Mouse (Mus musculus) intestine, postnatal 0 days (tissue): ENCODE measurements at regions not wholly inside any gene's neighbourhood (a gene's known extent, or its start where the extent isn't known, plus 50 kb on each side); places are given as distances from the start of the nearest gene placed in this dataset.
A peak's percentile ranks its signal among the peaks of the same experiment; 100 is the strongest.

Experiments used
- ATAC-seq: fragments of 200-750 bp; cut with Nextera tagmentation; 2 replicates; pipeline ENCODE4 v1.8.0; 2017; ENCODE audit warnings: mild to moderate bottlenecking, moderate TSS enrichment, moderate library complexity
- H3K27ac ChIP-seq: fragments of 300-500 bp; sonication (generic); 2 replicates; pipeline ENCODE4 v1.5.1; 2014; ENCODE audit warnings: mild to moderate bottlenecking, low read depth, low read length, moderate library complexity
- H3K27me3 ChIP-seq: fragments of 300-500 bp; sonication (generic); replicated peaks from 2 replicates; pipeline ENCODE4 v1.6.1; 2014; ENCODE audit warnings: low read length, mixed read lengths; ENCODE audit not compliant: control insufficient read depth, insufficient read depth
- H3K36me3 ChIP-seq: fragments of 300-500 bp; sonication (generic); 2 replicates; pipeline ENCODE4 v1.6.1; 2014; ENCODE audit warnings: mild to moderate bottlenecking, moderate library complexity; ENCODE audit not compliant: control insufficient read depth, insufficient read depth
- H3K4me1 ChIP-seq: fragments of 300-500 bp; sonication (generic); replicated peaks from 2 replicates; pipeline ENCODE4 v1.6.1; 2014; ENCODE audit warnings: antibody characterized with exemption, low read length, mixed read lengths; ENCODE audit not compliant: control insufficient read depth, insufficient read depth
- H3K4me2 ChIP-seq: fragments of 300-500 bp; sonication (generic); replicated peaks from 2 replicates; pipeline ENCODE4 v1.6.1; 2014; ENCODE audit warnings: low read depth, mild to moderate bottlenecking, moderate library complexity
- H3K4me3 ChIP-seq: fragments of 300-500 bp; sonication (generic); 2 replicates; pipeline ENCODE4 v1.5.1; 2014; ENCODE audit warnings: low read depth, low read length
- H3K9ac ChIP-seq: fragments of 300-500 bp; sonication (generic); 2 replicates; pipeline ENCODE4 v1.6.1; 2014; ENCODE audit warnings: mild to moderate bottlenecking, low read depth, low read length
- H3K9me3 ChIP-seq: fragments of 300-500 bp; sonication (generic); 2 replicates; pipeline ENCODE4 v1.6.1; 2016; ENCODE audit warnings: mixed run types; ENCODE audit not compliant: control insufficient read depth
- CTCF ChIP-seq: sonication (generic); IDR thresholded peaks from 2 replicates; pipeline ENCODE4 v1.5.1; 2016; ENCODE audit warnings: low read depth, mild to moderate bottlenecking, control low read depth, antibody characterized with exemption, moderate library complexity
- WGBS: fragments of 180-500 bp; shearing (Covaris S2); extraction: QIAGEN DNeasy Blood & Tissue Kit; methylation state at CpG from one replicate; pipeline ENCODE4 v1.1.7; 2014; 5-methylcytosine and 5-hydroxymethylcytosine counted together

DNA sequence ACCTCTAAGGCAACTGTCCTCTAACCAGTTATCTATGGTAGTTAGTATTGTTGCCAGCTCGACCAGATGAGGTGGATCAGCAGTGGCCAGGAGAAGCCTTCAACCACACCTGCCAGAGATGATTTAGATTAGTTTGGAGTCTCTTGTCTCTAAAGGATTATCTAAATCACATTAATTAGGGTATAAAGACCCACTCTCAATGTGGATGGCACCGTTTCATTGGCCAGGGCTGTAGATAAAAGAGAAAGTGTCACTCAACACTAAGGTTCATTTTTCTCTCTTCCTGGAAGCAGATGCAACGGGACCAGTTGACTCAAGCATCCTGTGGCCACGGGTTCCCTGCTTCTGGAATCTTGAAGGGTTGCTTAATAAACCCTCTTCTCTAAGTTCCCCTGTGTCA, 135.4 kb upstream of the Lyplal1 start:
- 68% methylated on average over 4 of the region's 4 CpGs for WGBS
- H3K27ac ChIP-seq: no peak overlapping the region
- no peaks in the 10 kb centered on the region for H3K9me3 ChIP-seq

DNA sequence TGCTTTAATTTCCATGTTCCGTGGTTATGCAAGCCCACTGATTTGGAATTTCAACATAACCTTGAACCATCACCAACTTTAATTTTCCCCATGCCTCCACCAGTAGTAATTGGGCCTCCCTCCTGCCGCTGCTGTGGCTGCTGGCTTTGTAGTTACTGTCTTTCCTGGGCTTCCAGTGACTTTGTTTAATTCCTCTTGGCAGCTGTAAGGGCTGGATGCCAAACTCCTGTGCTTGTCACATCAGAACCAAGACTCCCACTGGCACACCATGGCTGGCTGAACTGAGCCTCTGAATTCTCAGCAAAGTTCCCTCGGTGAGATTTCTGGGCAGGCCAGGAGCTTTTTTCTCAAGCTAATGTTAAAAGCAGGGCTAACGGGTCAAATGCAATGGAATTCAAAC, 133.2 kb upstream of the Lyplal1 start:
- H3K4me1 ChIP-seq: no peaks in the 10 kb centered on the region
- no peaks in the 10 kb centered on the region for H3K27me3 ChIP-seq
- H3K36me3 ChIP-seq: no peaks in the 10 kb centered on the region
- TF ChIP-seq CTCF: no peak
- 57% methylated on average over 4 of the region's 4 CpGs for WGBS
- no peak overlapping the region for H3K4me3 ChIP-seq
- H3K9ac ChIP-seq: no peak overlapping the region
- ATAC-seq: no peak
- H3K4me2 ChIP-seq: no peak overlapping the region
- H3K9me3 ChIP-seq: no peaks in the 10 kb centered on the region
- H3K27ac ChIP-seq: no peak overlapping the region

More for the DNA sequence above, 135.4 kb upstream of the Lyplal1 start:
- TF ChIP-seq CTCF: no peak
- H3K4me2 ChIP-seq: no peak overlapping the region
- no peaks in the 10 kb centered on the region for H3K27me3 ChIP-seq
- H3K36me3 ChIP-seq: no peaks in the 10 kb centered on the region
- no peak overlapping the region for H3K4me3 ChIP-seq
- no peak overlapping the region for H3K9ac ChIP-seq
- no peak for ATAC-seq
- H3K4me1 ChIP-seq: no peaks in the 10 kb centered on the region

DNA sequence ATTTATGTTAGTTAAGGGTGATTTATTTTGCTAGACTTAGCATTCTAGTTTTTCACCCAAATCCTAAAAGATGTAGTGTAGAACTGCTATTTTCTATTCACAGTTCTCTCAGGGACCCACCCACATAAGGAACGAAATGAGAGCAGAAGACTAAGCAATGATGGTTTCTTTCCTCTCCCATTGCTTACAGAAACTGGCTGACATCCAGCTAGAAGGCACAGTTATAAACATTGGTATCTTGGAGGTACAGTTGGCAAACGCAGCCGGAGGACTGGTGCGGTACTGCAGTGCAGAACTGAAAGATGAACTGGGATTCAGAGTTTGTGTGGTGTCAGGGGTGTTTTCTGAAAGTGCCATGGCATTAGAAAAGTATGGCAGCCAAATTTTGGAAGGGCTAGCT, 132.1 kb upstream of the Lyplal1 start:
- Histone ChIP-seq H3K36me3 (no peaks in the 10 kb centered on the region), H3K4me2 (no peak overlapping the region), H3K4me3 (no peak overlapping the region), H3K9ac (no peak overlapping the region), H3K9me3 (no peaks in the 10 kb centered on the region), H3K27ac (no peak overlapping the region), H3K4me1 (no peaks in the 10 kb centered on the region), H3K27me3 (no peaks in the 10 kb centered on the region)
- WGBS: 75% methylated on average over 4 of the region's 4 CpGs
- no peak for ATAC-seq
- TF ChIP-seq CTCF: peak; percentile 14; the same call in 1 of the 2 replicates

DNA sequence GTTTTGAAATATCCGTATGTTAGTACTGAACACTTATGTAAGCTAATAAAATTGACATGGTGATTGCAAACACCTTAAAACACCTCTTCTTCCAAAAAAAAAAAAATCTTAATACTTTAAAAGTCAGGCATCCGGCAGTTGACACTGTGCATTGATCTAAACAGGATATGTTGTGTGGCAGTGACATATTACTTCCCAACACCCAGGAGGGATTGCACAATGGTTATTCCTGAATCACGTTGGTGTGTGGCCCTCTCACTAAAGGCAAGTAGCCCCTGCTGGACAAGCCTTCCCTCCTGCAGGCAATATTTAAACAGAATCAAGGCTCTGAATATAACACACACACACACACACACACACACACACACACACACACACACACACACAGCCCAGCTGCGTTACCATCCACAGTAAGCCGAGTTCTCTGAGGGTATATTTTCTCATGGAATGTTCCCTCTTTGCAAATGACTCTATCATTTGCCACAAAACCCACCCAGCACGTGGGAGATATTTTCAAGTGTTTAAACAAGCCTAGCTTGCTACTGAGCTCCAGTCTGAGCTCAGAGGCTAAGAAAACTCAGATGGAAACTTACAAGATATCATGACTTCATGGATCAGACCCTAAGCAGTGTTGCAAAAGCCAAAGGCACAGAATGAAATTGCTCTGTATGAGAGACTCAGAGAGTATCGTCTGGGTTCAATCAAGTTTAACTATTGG, 128.8 kb upstream of the Lyplal1 start:
- 60% methylated on average over 7 of the region's 7 CpGs for WGBS
- Histone ChIP-seq H3K9me3 (no peaks in the 10 kb centered on the region), H3K27me3 (no peaks in the 10 kb centered on the region), H3K36me3 (no peaks in the 10 kb centered on the region), H3K4me1 (no peaks in the 10 kb centered on the region), H3K4me2 (no peak overlapping the region), H3K9ac (no peak overlapping the region), H3K4me3 (no peak overlapping the region), H3K27ac (no peak overlapping the region)
- no peak for TF ChIP-seq CTCF
- no peak for ATAC-seq

DNA sequence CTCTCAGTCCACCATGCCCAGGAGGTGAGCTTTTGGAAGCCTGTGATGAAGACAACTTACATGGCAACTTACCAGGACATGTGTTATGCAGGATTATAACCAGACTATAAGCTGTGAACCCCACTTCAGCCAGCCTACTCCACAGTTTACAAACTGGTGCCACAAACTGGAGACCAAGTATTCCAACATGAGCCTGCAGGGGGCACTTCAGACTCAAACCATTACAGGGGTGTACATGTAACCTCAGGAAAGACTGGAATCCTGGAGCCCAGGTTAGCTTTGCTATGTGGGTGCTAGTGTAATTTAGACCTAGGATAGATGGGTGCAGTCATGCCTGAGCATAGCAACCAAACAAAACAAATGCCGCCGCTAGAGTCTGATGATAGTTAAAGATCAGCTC, 124.0 kb upstream of the Lyplal1 start:
- Histone ChIP-seq H3K4me2 (no peak overlapping the region), H3K36me3 (no peaks in the 10 kb centered on the region), H3K9ac (no peak overlapping the region), H3K4me1 (no peaks in the 10 kb centered on the region), H3K4me3 (no peak overlapping the region), H3K27ac (no peak overlapping the region), H3K9me3 (no peaks in the 10 kb centered on the region), H3K27me3 (no peaks in the 10 kb centered on the region)
- TF ChIP-seq CTCF: peak; percentile 51
- 92% methylated on average over 2 of the region's 2 CpGs for WGBS
- ATAC-seq: no peak

DNA sequence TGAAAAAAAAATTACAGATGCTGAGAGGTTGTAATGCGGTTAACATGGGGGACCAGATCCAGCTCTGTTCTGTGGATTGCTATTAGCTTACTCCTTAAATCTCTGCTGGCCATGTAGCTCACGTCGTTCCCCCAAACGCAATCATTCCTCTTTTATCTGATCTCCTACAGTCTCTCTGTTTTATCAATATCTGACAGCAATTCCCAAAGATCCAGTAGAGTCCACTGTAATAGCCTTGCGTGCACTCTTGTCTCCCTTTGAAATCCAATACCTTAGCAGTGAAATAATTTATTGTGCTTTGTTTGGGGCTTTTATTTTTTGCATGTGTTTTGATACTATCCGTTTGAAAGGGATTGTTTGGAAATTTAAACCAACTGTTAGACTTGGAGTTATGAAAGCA, 120.4 kb upstream of the Lyplal1 start:
- Histone ChIP-seq H3K27ac (no peak overlapping the region), H3K4me3 (no peak overlapping the region)
- 71% methylated on average over 6 of the region's 6 CpGs for WGBS

More for the DNA sequence above, 120.4 kb upstream of the Lyplal1 start:
- no peak for ATAC-seq
- no peak for TF ChIP-seq CTCF
- H3K27me3 ChIP-seq: no peaks in the 10 kb centered on the region
- no peaks in the 10 kb centered on the region for H3K9me3 ChIP-seq
- no peak overlapping the region for H3K4me2 ChIP-seq
- no peak overlapping the region for H3K9ac ChIP-seq
- no peaks in the 10 kb centered on the region for H3K36me3 ChIP-seq
- H3K4me1 ChIP-seq: no peaks in the 10 kb centered on the region
